Mouse (Mus musculus) embryonic fibroblast, embryonic 13.5 days (primary cell): ENCODE measurements around the gene Cep135.

Experiments used
- CTCF ChIP-seq: IDR thresholded peaks from 2 replicates; pipeline ENCODE4 v1.5.1; 2011; ENCODE audit warnings: mild to moderate bottlenecking, control low read depth, low read length, moderate library complexity, borderline replicate concordance; ENCODE audit not compliant: insufficient read depth
- POLR2A ChIP-seq: IDR thresholded peaks from 2 replicates; pipeline ENCODE4 v1.6.1; 2011; ENCODE audit warnings: low read depth, mild to moderate bottlenecking, control low read depth, low read length, moderate library complexity

GRCm38 (mm10) chr5:76680959-76681358 lies 92.5 kb downstream of the Cep135 start:
- TF ChIP-seq POLR2A (no peak), CTCF (no peak)
